Mouse (Mus musculus) adrenal gland, postnatal 14 days (tissue): ENCODE data around the gene Sell. TPM values are rescaled to one million over a fixed set of nuclear protein-coding genes. Genes with fewer than 3 reads are reported as not detected.

Source experiments
- total RNA-seq: library from RNA; stranded (reverse); gene quantifications from 2 replicates; pipeline ENCODE4 v1.2.3, GENCODE M21; 2021

The Sell gene
- total RNA-seq, 1 experiment from 2014 or later = 1.9 TPM

Other genes starting within 250 kb of the Sell start
- 17.2 and 21.4 TPM in 2 replicates for gene Scyl3, start 132.9 kb upstream of the Sell start, total RNA-seq
- 3.1 and 5.3 TPM in 2 replicates for gene BC055324, start 67.2 kb upstream of the Sell start, total RNA-seq
- 3.0 and 5.2 TPM in 2 replicates for gene Mettl18, start 67.1 kb upstream of the Sell start, total RNA-seq
- 3.4 and 4.0 TPM in 2 replicates for gene Sele, start 13.7 kb upstream of the Sell start, total RNA-seq
- gene Selp, start 53.3 kb downstream of the Sell start, total RNA-seq = 1.2 and 1.4 TPM in 2 replicates
- 8.0 and 34.9 TPM in 2 replicates for gene F5, start 89.9 kb downstream of the Sell start, total RNA-seq
- 15.8 and 20.7 TPM in 2 replicates for gene Slc19a2, start 187.1 kb downstream of the Sell start, total RNA-seq
- 8.2 and 9.8 TPM in 2 replicates for gene Ccdc181, start 213.6 kb downstream of the Sell start, total RNA-seq
- gene Nme7, start 242.1 kb downstream of the Sell start, total RNA-seq = 15.5 TPM in 2 replicates
- gene Blzf1, start 245.5 kb downstream of the Sell start, total RNA-seq = 24.6 and 25.0 TPM in 2 replicates